Mouse (Mus musculus) midbrain, embryonic 13.5 days (tissue): Measurements from ENCODE around the gene Rmnd5b. TPM values are rescaled to one million over a fixed set of nuclear protein-coding genes. Genes with fewer than 3 reads are reported as not detected.
A peak's percentile ranks its signal among the peaks of the same experiment; 100 is the strongest.

Experiments used
- ATAC-seq: fragments of 200-750 bp; cut with Nextera tagmentation; 2 replicates; pipeline ENCODE4 v1.8.0; 2017; ENCODE audit warnings: mild to moderate bottlenecking, moderate TSS enrichment, moderate library complexity
- H3K27ac ChIP-seq: fragments of 300-500 bp; sonication (generic); 2 replicates; pipeline ENCODE4 v1.5.1; 2015; ENCODE audit warnings: inconsistent platforms, mild to moderate bottlenecking, moderate library complexity
- H3K27me3 ChIP-seq: fragments of 300-500 bp; sonication (generic); 2 replicates; pipeline ENCODE4 v1.6.1; 2015; ENCODE audit warnings: mild to moderate bottlenecking, inconsistent platforms
- H3K36me3 ChIP-seq: fragments of 300-500 bp; sonication (generic); 2 replicates; pipeline ENCODE4 v1.6.1; 2015; ENCODE audit warnings: mild to moderate bottlenecking, inconsistent platforms
- H3K4me1 ChIP-seq: fragments of 300-500 bp; sonication (generic); replicated peaks from 2 replicates; pipeline ENCODE4 v1.6.1; 2015; ENCODE audit warnings: inconsistent platforms
- H3K4me2 ChIP-seq: fragments of 300-500 bp; sonication (generic); replicated peaks from 2 replicates; pipeline ENCODE4 v1.6.1; 2015; ENCODE audit warnings: moderate library complexity, mild to moderate bottlenecking, inconsistent platforms
- H3K4me3 ChIP-seq: fragments of 300-500 bp; sonication (generic); replicated peaks from 2 replicates; pipeline ENCODE4 v1.5.1; 2015; ENCODE audit warnings: mild to moderate bottlenecking, inconsistent platforms
- H3K9ac ChIP-seq: fragments of 300-500 bp; sonication (generic); replicated peaks from 2 replicates; pipeline ENCODE4 v1.6.1; 2015; ENCODE audit warnings: mild to moderate bottlenecking, inconsistent platforms
- H3K9me3 ChIP-seq: fragments of 300-500 bp; sonication (generic); 2 replicates; pipeline ENCODE4 v1.6.1; 2016; ENCODE audit warnings: mild to moderate bottlenecking, inconsistent platforms
- WGBS: fragments of 180-500 bp; shearing (Covaris S2); methylation state at CpG from one replicate; pipeline ENCODE4 v1.1.7; 2015; 5-methylcytosine and 5-hydroxymethylcytosine counted together
- polyA plus RNA-seq: library from polyadenylated mRNA; unstranded; fragments of >200 nt; fragmentation: Nextera tagmentation; extraction: Ambion mirVana; gene quantifications from 2 replicates; pipeline ENCODE4 v1.2.1, GENCODE M21; 2015

Gene Rmnd5b
- polyA plus RNA-seq, 1 experiment from 2014 or later: 71.8 TPM

DNA sequence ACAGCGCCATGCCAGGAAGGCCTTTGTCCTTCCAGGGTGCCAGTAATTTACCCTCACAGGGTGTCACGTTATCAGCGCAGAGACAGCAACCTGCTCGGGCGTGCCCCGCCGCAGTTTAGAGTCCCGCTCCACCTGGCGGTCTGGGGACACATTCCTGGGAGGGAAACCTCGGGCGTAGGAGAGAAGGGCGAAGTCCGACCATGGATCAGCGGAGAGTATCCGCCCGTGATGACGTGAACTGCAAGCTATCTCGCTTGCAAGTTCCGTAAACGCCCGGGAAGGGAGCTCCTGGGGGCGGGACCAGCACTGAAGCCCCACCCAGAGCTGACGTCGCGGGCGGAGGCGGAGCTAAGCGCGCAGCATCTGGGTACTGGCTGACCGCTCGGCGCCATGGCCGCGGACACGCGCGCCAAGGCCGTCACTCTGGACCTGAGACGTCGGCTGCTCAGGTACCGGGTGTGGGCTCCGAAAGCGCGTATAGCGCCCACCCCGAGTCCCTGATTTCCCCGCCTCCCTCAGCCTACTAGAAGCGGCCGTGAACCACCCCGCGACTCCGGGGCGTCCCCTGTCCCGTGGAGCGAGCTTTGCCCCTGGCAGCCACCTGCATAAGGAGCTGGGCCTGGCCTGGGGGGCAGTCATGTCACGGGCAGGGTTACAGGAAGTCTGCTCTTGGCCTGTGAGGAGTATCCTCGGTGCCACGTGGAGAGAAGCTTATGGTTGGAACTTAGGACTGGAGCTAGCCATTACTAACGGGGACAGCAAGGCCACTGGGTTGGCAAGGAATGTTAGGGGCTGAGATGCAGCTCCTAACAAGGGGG, 51.1 kb downstream of the Rmnd5b start, which contains the start of gene Phykpl:
Phykpl (plus strand) TSS at position 327 of the 818 bp plus-strand sequence.
- peak; percentile 93 for ATAC-seq
- Histone ChIP-seq H3K4me3 (peak within 1 kb of the TSS; percentile 50), H3K36me3 (peaks cover 35% of the 10 kb centered on the region), H3K27me3 (no peaks in the 10 kb centered on the region), H3K27ac (peak within 1 kb of the TSS; percentile 93), H3K4me2 (peak within 1 kb of the TSS; percentile 64), H3K9ac (peak within 1 kb of the TSS; percentile 75), H3K4me1 (peaks cover 32% of the 10 kb centered on the region), H3K9me3 (no peaks in the 10 kb centered on the region)
- under 1% methylated on average over 59 of the region's 59 CpGs for WGBS

GRCm38 (mm10) chr11:51584057-51584430, 51.7 kb downstream of the Rmnd5b start:
- Histone ChIP-seq H3K9me3 (no peaks in the 10 kb centered on the region), H3K9ac (peak overlapping the region; percentile 75), H3K27me3 (no peaks in the 10 kb centered on the region), H3K4me2 (peak overlapping the region; percentile 64), H3K4me1 (peaks cover 32% of the 10 kb centered on the region), H3K4me3 (peak overlapping the region; percentile 50), H3K36me3 (peaks cover 29% of the 10 kb centered on the region), H3K27ac (peak overlapping the region; percentile 93)
- ATAC-seq: peak; percentile 25
- 8% methylated on average over 9 of the region's 9 CpGs for WGBS

DNA sequence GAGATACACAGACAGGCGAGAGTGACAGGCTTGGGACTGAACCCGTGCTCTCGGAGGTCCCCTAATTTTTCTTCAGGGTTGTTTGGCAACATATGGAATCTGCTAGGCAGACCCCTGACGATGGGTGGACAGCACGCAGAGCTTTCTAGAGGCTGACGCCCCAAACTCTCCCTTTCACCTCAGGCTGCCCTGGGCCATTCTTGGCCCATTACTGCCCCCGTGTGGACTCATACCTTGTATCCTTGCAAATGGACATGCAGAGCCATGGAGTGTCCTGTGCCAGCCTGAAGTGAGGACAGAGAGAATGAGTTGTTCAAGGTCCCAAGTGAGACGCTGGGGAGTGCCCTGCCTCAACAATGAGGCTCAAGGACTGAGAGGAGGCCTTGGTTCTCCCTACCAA, 53.0 kb downstream of the Rmnd5b start:
- peaks cover 30% of the 10 kb centered on the region for H3K4me1 ChIP-seq
- ATAC-seq: no peak
- peaks cover 16% of the 10 kb centered on the region for H3K36me3 ChIP-seq
- H3K4me3 ChIP-seq: no peak overlapping the region
- H3K4me2 ChIP-seq: no peak overlapping the region
- H3K9me3 ChIP-seq: no peaks in the 10 kb centered on the region
- 26% methylated on average over 8 of the region's 8 CpGs for WGBS
- H3K27ac ChIP-seq: no peak overlapping the region
- no peaks in the 10 kb centered on the region for H3K27me3 ChIP-seq
- H3K9ac ChIP-seq: no peak overlapping the region

DNA sequence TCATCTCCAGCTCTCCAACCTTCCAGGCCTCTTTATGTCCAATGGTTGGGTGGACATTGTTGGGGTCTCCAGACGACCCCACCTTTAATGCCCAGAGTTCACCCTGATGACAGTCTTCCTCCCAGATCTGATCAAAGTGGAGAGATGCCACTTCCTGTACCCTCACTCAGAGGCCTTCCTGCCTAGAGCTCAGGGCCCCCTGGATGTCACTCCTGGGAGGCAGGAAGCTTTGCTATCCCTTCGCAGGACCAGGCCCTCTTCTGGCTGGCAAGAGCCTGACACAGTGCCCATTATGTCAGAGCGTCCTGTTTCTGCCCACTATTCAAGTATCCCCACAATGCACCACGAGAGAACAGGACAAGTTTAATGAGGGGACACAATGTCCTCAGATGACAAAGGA, 56.7 kb downstream of the Rmnd5b start:
- ATAC-seq: no peak
- 60% methylated on average over 4 of the region's 4 CpGs for WGBS

GRCm38 (mm10) chr11:51577587-51577986, 58.1 kb downstream of the Rmnd5b start:
- H3K9me3 ChIP-seq: no peaks in the 10 kb centered on the region
- ATAC-seq: no peak
- WGBS: 87% methylated on average over 7 of the region's 7 CpGs
- no peak overlapping the region for H3K27ac ChIP-seq
- H3K9ac ChIP-seq: no peak overlapping the region
- H3K36me3 ChIP-seq: no peaks in the 10 kb centered on the region
- no peaks in the 10 kb centered on the region for H3K27me3 ChIP-seq
- no peaks in the 10 kb centered on the region for H3K4me1 ChIP-seq
- no peak overlapping the region for H3K4me2 ChIP-seq
- no peak overlapping the region for H3K4me3 ChIP-seq

More for the DNA sequence above, 56.7 kb downstream of the Rmnd5b start:
- H3K4me3 ChIP-seq: no peak overlapping the region
- H3K36me3 ChIP-seq: no peaks in the 10 kb centered on the region
- no peak overlapping the region for H3K27ac ChIP-seq
- no peak overlapping the region for H3K4me2 ChIP-seq
- H3K27me3 ChIP-seq: no peaks in the 10 kb centered on the region
- peaks cover 10% of the 10 kb centered on the region for H3K4me1 ChIP-seq
- H3K9ac ChIP-seq: no peak overlapping the region
- H3K9me3 ChIP-seq: no peaks in the 10 kb centered on the region

DNA sequence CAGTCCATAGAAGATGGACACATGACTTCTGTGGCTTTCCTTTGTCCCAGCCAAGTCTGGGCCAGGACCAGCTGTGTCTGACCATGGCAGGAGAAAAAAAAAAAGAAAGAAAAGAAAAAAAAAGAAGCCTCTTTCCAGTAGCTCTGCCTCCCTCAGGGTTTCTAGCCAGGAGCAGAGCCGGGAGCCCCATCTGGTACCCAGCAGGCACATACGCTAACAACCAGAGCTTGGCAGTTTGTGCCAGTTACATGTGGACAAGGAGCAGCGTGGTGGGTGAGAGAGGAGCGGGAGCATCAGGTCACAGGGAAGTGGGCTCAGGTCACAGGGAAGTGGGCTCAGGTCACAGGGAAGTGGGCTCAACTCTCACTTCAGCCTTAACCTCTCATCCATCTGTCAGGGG, 59.2 kb downstream of the Rmnd5b start:
- H3K4me3 ChIP-seq: no peak overlapping the region
- H3K27me3 ChIP-seq: no peaks in the 10 kb centered on the region
- no peak for ATAC-seq
- H3K9ac ChIP-seq: no peak overlapping the region
- 74% methylated on average over 4 of the region's 4 CpGs for WGBS
- H3K4me2 ChIP-seq: no peak overlapping the region
- no peaks in the 10 kb centered on the region for H3K9me3 ChIP-seq
- no peaks in the 10 kb centered on the region for H3K36me3 ChIP-seq
- H3K4me1 ChIP-seq: no peaks in the 10 kb centered on the region
- H3K27ac ChIP-seq: 0 out of 2 replicates have a peak overlapping the region, but pooled peaks have one; percentile 10

Other genes starting within 250 kb of the Rmnd5b start
- 13.3 and 14.6 TPM in 2 replicates for gene Phykpl, start 51.1 kb downstream of the Rmnd5b start, polyA plus RNA-seq
- gene Hnrnpab, start 29.0 kb downstream of the Rmnd5b start, polyA plus RNA-seq: 465 and 547 TPM in 2 replicates
- 104 and 110 TPM in 2 replicates for gene Nhp2, start 16.2 kb downstream of the Rmnd5b start, polyA plus RNA-seq
- 8.0 and 8.3 TPM in 2 replicates for gene N4bp3, start 14.9 kb upstream of the Rmnd5b start, polyA plus RNA-seq
- 0.22 and 0.26 TPM in 2 replicates for gene D930048N14Rik, start 15.1 kb upstream of the Rmnd5b start, polyA plus RNA-seq
- 115 and 117 TPM in 2 replicates for gene 0610009B22Rik, start 53.0 kb upstream of the Rmnd5b start, polyA plus RNA-seq
- 13.8 and 14.9 TPM in 2 replicates for gene Sec24a, start 127.7 kb upstream of the Rmnd5b start, polyA plus RNA-seq
- gene Sar1b, start 127.8 kb upstream of the Rmnd5b start, polyA plus RNA-seq: 150 and 167 TPM in 2 replicates
- gene Jade2, start 221.8 kb upstream of the Rmnd5b start, polyA plus RNA-seq: 0.31 and 0.32 TPM in 2 replicates